Mouse (Mus musculus): ENCODE measurements around the gene Btg1.

GRCm38 (mm10) chr10:96595435-96596132 is 21.2 kb upstream of the Btg1 start:
- TF ChIP-seq CTCF (IDR thresholded peaks at IDR 0.05; ENCODE audit: low read depth) (no peak), EP300 (IDR thresholded peaks at IDR 0.05; ENCODE audit: low read depth) (no peak)
